9 mouse cellular contexts compared by ENCODE assay signal in the genomic region with DNA sequence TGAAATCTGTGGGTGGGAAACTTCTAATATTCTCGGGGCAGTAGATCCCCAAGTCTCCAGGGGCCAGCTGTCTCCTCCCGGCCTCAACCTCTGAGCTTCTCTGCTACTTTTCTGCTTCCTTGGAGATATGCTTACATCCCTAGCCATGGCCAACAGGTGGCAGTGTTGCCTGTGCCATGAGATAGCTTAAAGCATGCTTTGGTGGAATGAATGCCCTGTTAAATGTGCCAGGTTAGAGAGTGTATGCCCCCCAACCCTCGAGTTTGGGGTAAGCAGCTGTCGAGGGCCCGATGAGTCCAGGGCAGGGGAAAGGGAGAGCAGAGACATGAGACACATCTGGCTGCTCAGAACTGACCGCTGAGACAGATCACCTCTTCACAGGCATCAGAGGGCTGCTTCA. TPM values are rescaled to one million over a fixed set of nuclear protein-coding genes. Genes with fewer than 3 reads are reported as not detected.
DNase-seq lines count a peak whose midpoint lies in the region; ATAC-seq and TF ChIP-seq lines count a peak whose summit lies in the region.
"Had no signal": no experiment of that assay in that cellular context is flagged by ENCODE, and none has a peak within 500 bp of the region (broad histone marks: within the 10 kb centered on the region; RNA-seq: fewer than 3 reads in every experiment).

No protein-coding gene starts in this region.

- H3K4me2 ChIP-seq in kidney, embryonic 16.5 days (replicated peaks; ENCODE audit: low read depth, low read length), result no peak overlapping the region
- H3K4me2 ChIP-seq: embryonic facial prominence, embryonic 12.5 days had no signal

- TF ChIP-seq CTCF in liver, adult 2 months (IDR thresholded peaks at IDR 0.05; ENCODE audit: low read depth, low read length), result peak; percentile 80

- ATAC-seq in kidney, embryonic 16.5 days (ENCODE audit: low FRiP score, low TSS enrichment), result peak; percentile 44

- peaks cover 17% of the 10 kb centered on the region; the same call in 1 of the 2 replicates for H3K27me3 ChIP-seq in kidney, embryonic 16.5 days (ENCODE audit: insufficient read depth, low read length)
- no peaks in the 10 kb centered on the region for H3K27me3 ChIP-seq in liver, adult 2 months (ENCODE audit: control insufficient read depth, insufficient read depth, low read length)
- H3K27me3 ChIP-seq: embryonic facial prominence, embryonic 12.5 days had no signal

- peak; percentile 82 for DNase-seq in 3T3-L1 (ENCODE audit: low read depth, low spot score)
- DNase-seq in ZHBTc4 (ENCODE audit: low read depth, low spot score), result peak; percentile 89
- DNase-seq in embryo, embryonic 11.5 days (ENCODE audit: low read depth, low spot score), result peak; percentile 73
- peak; percentile 45 to 75 for DNase-seq in gastrocnemius, postnatal 4 days (ENCODE audit: low spot score in 2 of 2)
- no peak for DNase-seq in liver, adult 2 months (ENCODE audit: extremely low read depth, low read depth, low spot score)
- DNase-seq in naive thymus-derived CD4-positive, alpha-beta T cell, adult 2 months (ENCODE audit: low read depth), result peak; percentile 80
- peak; percentile 69 to 85 for DNase-seq in spleen, postnatal 4 days (ENCODE audit: low spot score in 2 of 2)

- no peak for TF ChIP-seq POLR2A in liver, adult 2 months (IDR thresholded peaks at IDR 0.05; ENCODE audit: extremely low read depth, insufficient read depth, low read length)

- peaks cover 11% of the 10 kb centered on the region for H3K9me3 ChIP-seq in kidney, embryonic 16.5 days (ENCODE audit: low read length)

- H3K9ac ChIP-seq in kidney, embryonic 16.5 days (replicated peaks; ENCODE audit: low read length), result no peak overlapping the region
- no peak overlapping the region for H3K9ac ChIP-seq in liver, adult 2 months (ENCODE audit: low read depth, low read length)
- H3K9ac ChIP-seq: embryonic facial prominence, embryonic 12.5 days had no signal

- no peak overlapping the region for H3K27ac ChIP-seq in kidney, embryonic 16.5 days (ENCODE audit: low read length)
- H3K27ac ChIP-seq in liver, adult 2 months (replicated peaks; ENCODE audit: insufficient read depth, low read depth, low read length), result no peak overlapping the region
- H3K27ac ChIP-seq: embryonic facial prominence, embryonic 12.5 days had no signal

- no peaks in the 10 kb centered on the region for H3K79me2 ChIP-seq in liver, adult 2 months (ENCODE audit: control insufficient read depth, insufficient read depth, low read length)

- 10% methylated on average over 6 of the region's 6 CpGs for WGBS in kidney, embryonic 16.5 days
- WGBS in liver, adult 2 months, result 25% methylated on average over 6 of the region's 6 CpGs

- no peaks in the 10 kb centered on the region for H3K4me1 ChIP-seq in kidney, embryonic 16.5 days (ENCODE audit: insufficient read depth, low read length)
- no peaks in the 10 kb centered on the region for H3K4me1 ChIP-seq in liver, adult 2 months (ENCODE audit: control insufficient read depth, insufficient read depth, low read length)

- peaks cover 23% of the 10 kb centered on the region for H3K36me3 ChIP-seq in kidney, embryonic 16.5 days (ENCODE audit: insufficient read depth, low read length)
- peaks cover 6% of the 10 kb centered on the region for H3K36me3 ChIP-seq in liver, adult 2 months (ENCODE audit: control insufficient read depth, insufficient read depth, low read length)

- no peak overlapping the region for H3K4me3 ChIP-seq in kidney, embryonic 16.5 days (ENCODE audit: low read length)
- no peak overlapping the region for H3K4me3 ChIP-seq in liver, adult 2 months (ENCODE audit: insufficient read depth, low read depth, low read length)
- H3K4me3 ChIP-seq: embryonic facial prominence, embryonic 12.5 days had no signal

RNA-seq across cellular contexts. Expression of a gene that starts 18.4 kb away (rescaled TPM):
- not detected for total RNA-seq in gastrocnemius, postnatal 4 days (2021)
- 0.23 and 0.39 TPM in 2 replicates for polyA plus RNA-seq in kidney, embryonic 16.5 days (2015; fragmentation: Nextera tagmentation; extraction: Ambion mirVana)
- total RNA-seq in liver, adult 2 months (2014; rRNA removed), result not detected in 2 replicates
- polyA plus RNA-seq in liver, adult 2 months (2012; rRNA removed), result not detected in 2 replicates

RNA-seq across cellular contexts. Expression of a gene that starts 18.5 kb away (rescaled TPM):
- 10 to 100 TPM; 11.5 to 13.8 TPM for total RNA-seq in gastrocnemius, postnatal 4 days (2021)
- 16.5 and 19.9 TPM in 2 replicates for polyA plus RNA-seq in kidney, embryonic 16.5 days (2015; fragmentation: Nextera tagmentation; extraction: Ambion mirVana)
- total RNA-seq in liver, adult 2 months (2014; rRNA removed), result 32.1 and 49.6 TPM in 2 replicates
- 110 and 121 TPM in 2 replicates for polyA plus RNA-seq in liver, adult 2 months (2012; rRNA removed)
